Mouse (Mus musculus) myocyte (in vitro differentiated cells): Measurements from ENCODE around the gene Zfp688. TPM values are rescaled to one million over a fixed set of nuclear protein-coding genes. Genes with fewer than 3 reads are reported as not detected.
"Not testable (repeated sequence)": the region's sequence is repeated elsewhere in the genome, so short reads cannot be mapped to it uniquely, and the experiment has no call there.

Experiments
- H3K27me3 ChIP-seq: one replicate; pipeline ENCODE4 v1.6.1; 2011; ENCODE audit not compliant: control insufficient read depth, insufficient read depth, insufficient read length
- H3K36me3 ChIP-seq: one replicate; pipeline ENCODE4 v1.6.1; 2011; ENCODE audit not compliant: control insufficient read depth, insufficient read depth
- H3K4me2 ChIP-seq: one replicate; pipeline ENCODE4 v1.6.1; 2011; ENCODE audit warnings: low read depth, control low read depth
- H3K4me3 ChIP-seq: one replicate; pipeline ENCODE4 v1.5.1; 2011; ENCODE audit warnings: mild to moderate bottlenecking, control low read depth, moderate library complexity
- H3K79me2 ChIP-seq: one replicate; pipeline ENCODE4 v1.6.1; 2011; ENCODE audit not compliant: control insufficient read depth, insufficient read depth
- H3ac ChIP-seq: one replicate; pipeline ENCODE4 v1.6.1; 2011; ENCODE audit not compliant: control insufficient read depth, insufficient read length
- CEBPB ChIP-seq: IDR thresholded peaks from 2 replicates; pipeline ENCODE4 v1.6.1; 2011; ENCODE audit warnings: mild to moderate bottlenecking, moderate library complexity; ENCODE audit not compliant: poor library complexity, insufficient read depth, severe bottlenecking
- E2F4 ChIP-seq: IDR thresholded peaks from one replicate; pipeline ENCODE4 v1.6.1; 2011; ENCODE audit warnings: mild to moderate bottlenecking, control low read depth, moderate library complexity; ENCODE audit not compliant: insufficient read depth
- MAX ChIP-seq: IDR thresholded peaks from one replicate; pipeline ENCODE4 v1.6.1; 2011; ENCODE audit warnings: low read depth, mild to moderate bottlenecking, control low read depth
- MYOD1 ChIP-seq, 3 experiments: IDR thresholded peaks; one replicate each; pipeline ENCODE4 v1.6.1; 2011; ENCODE audit warnings: control low read depth in 2 of 3, low read depth in 2 of 3, mild to moderate bottlenecking in 2 of 3, moderate library complexity in 1 of 3; ENCODE audit not compliant: insufficient read length in 2 of 3, control insufficient read depth in 1 of 3
- MYOG ChIP-seq, 3 experiments: IDR thresholded peaks; one replicate each; pipeline ENCODE4 v1.6.1; 2011; ENCODE audit warnings: control low read depth in 2 of 3, low read depth in 2 of 3, mild to moderate bottlenecking in 2 of 3; ENCODE audit not compliant: insufficient read length in 2 of 3, control insufficient read depth in 1 of 3, insufficient read depth in 1 of 3
- POLR2A ChIP-seq: IDR thresholded peaks from one replicate; pipeline ENCODE4 v1.6.1; 2011; ENCODE audit warnings: low read depth, mild to moderate bottlenecking, control low read depth, moderate library complexity; ENCODE audit not compliant: insufficient read length
- POLR2AphosphoS2 ChIP-seq: IDR thresholded peaks from one replicate; pipeline ENCODE4 v1.6.1; 2011; ENCODE audit warnings: low read depth, control low read depth; ENCODE audit not compliant: insufficient read length
- REST ChIP-seq: IDR thresholded peaks from one replicate; pipeline ENCODE4 v1.6.1; 2011; ENCODE audit warnings: mild to moderate bottlenecking, control low read depth, moderate library complexity; ENCODE audit not compliant: insufficient read depth, insufficient read length
- SRF ChIP-seq: IDR thresholded peaks from one replicate; pipeline ENCODE4 v1.6.1; 2011; ENCODE audit warnings: low read depth; ENCODE audit not compliant: control insufficient read depth, insufficient read length
- TCF12 ChIP-seq: IDR thresholded peaks from one replicate; pipeline ENCODE4 v1.6.1; 2011; ENCODE audit warnings: mild to moderate bottlenecking, control low read depth; ENCODE audit not compliant: poor library complexity, insufficient read depth, severe bottlenecking
- TCF3 ChIP-seq: IDR thresholded peaks from one replicate; pipeline ENCODE4 v1.6.1; 2011; ENCODE audit warnings: low read depth, control low read depth; ENCODE audit not compliant: insufficient read length
- USF1 ChIP-seq: IDR thresholded peaks from one replicate; pipeline ENCODE4 v1.6.1; 2011; ENCODE audit warnings: low read depth, mild to moderate bottlenecking, control low read depth, moderate library complexity
- polyA plus RNA-seq: library from polyadenylated mRNA; unstranded; fragments of >200 nt; fragmentation: generic; extraction: Trizol; gene quantifications from one replicate; pipeline ENCODE4 v1.2.1, GENCODE M21; 2012; ENCODE audit warnings: missing spikeins

Gene Zfp688
- polyA plus RNA-seq, 1 experiment: 11.6 TPM

GRCm38 (mm10) chr7:127466606-127467005 lies 44.7 kb upstream of the Zfp688 start:
- H3K27me3 ChIP-seq: no peaks in the 10 kb centered on the region
- peaks cover 7% of the 10 kb centered on the region for H3K36me3 ChIP-seq
- H3K4me2 ChIP-seq: no peak overlapping the region
- no peak overlapping the region for H3K4me3 ChIP-seq
- no peak overlapping the region for H3ac ChIP-seq
- H3K79me2 ChIP-seq: peaks cover 26% of the 10 kb centered on the region
- no peak for TF ChIP-seq MYOD1 (IDR thresholded peaks at IDR 0.05; ENCODE audit: control insufficient read depth in 1 of 3, insufficient read length in 2 of 3, low read depth in 2 of 3)
- TF ChIP-seq USF1: no peak
- no peak for TF ChIP-seq SRF
- no peak for TF ChIP-seq TCF3
- TF ChIP-seq CEBPB: no peak
- no peak for TF ChIP-seq TCF12
- no peak for TF ChIP-seq E2F4
- TF ChIP-seq POLR2AphosphoS2: no peak

GRCm38 (mm10) chr7:127465670-127466069 lies 43.8 kb upstream of the Zfp688 start:
- H3K4me2 ChIP-seq, H3ac ChIP-seq, H3K4me3 ChIP-seq, H3K36me3 ChIP-seq, H3K27me3 ChIP-seq: not testable (repeated sequence)
- H3K79me2 ChIP-seq: peaks cover 26% of the 10 kb centered on the region

GRCm38 (mm10) chr7:127465191-127465590 lies 43.3 kb upstream of the Zfp688 start:
- Histone ChIP-seq H3K27me3 (no peaks in the 10 kb centered on the region), H3K36me3 (peaks cover 7% of the 10 kb centered on the region), H3K4me3 (no peak overlapping the region), H3K79me2 (peaks cover 26% of the 10 kb centered on the region), H3K4me2 (no peak overlapping the region), H3ac (no peak overlapping the region)
- TF ChIP-seq E2F4: no peak
- no peak for TF ChIP-seq POLR2A
- no peak for TF ChIP-seq TCF12
- TF ChIP-seq MAX: no peak
- TF ChIP-seq TCF3: no peak
- no peak for TF ChIP-seq CEBPB
- TF ChIP-seq SRF: no peak
- TF ChIP-seq USF1: no peak
- TF ChIP-seq POLR2AphosphoS2: no peak
- TF ChIP-seq MYOG (IDR thresholded peaks at IDR 0.05; ENCODE audit: control insufficient read depth in 1 of 3, insufficient read depth in 1 of 3, insufficient read length in 2 of 3, low read depth in 2 of 3): no peak
- no peak for TF ChIP-seq MYOD1 (IDR thresholded peaks at IDR 0.05; ENCODE audit: control insufficient read depth in 1 of 3, insufficient read length in 2 of 3, low read depth in 2 of 3)

GRCm38 (mm10) chr7:127459311-127459710 lies 37.4 kb upstream of the Zfp688 start, which contains the start of gene Prr14:
Gene Prr14 (plus strand): TSS chr7:127459611.
- H3K36me3 ChIP-seq, H3K27me3 ChIP-seq, H3ac ChIP-seq, H3K4me3 ChIP-seq, H3K4me2 ChIP-seq: not testable (repeated sequence)
- peaks cover 11% of the 10 kb centered on the region for H3K79me2 ChIP-seq

- not testable (repeated sequence) for H3K4me2 ChIP-seq, H3K4me3 ChIP-seq, H3ac ChIP-seq, H3K36me3 ChIP-seq, H3K27me3 ChIP-seq
- peaks cover 11% of the 10 kb centered on the region for H3K79me2 ChIP-seq
These were observed 36.7 kb upstream of the Zfp688 start for GRCm38 (mm10) chr7:127458371-127459122.

- peaks cover 22% of the 10 kb centered on the region for H3K36me3 ChIP-seq
These were observed 33.0 kb upstream of the Zfp688 start for GRCm38 (mm10) chr7:127454905-127455304.

More at GRCm38 (mm10) chr7:127454905-127455304, 33.0 kb upstream of the Zfp688 start:
- Histone ChIP-seq H3K79me2 (peaks cover 38% of the 10 kb centered on the region), H3ac (no peak overlapping the region), H3K4me3 (no peak overlapping the region), H3K27me3 (no peaks in the 10 kb centered on the region), H3K4me2 (no peak overlapping the region)
- TF ChIP-seq SRF (no peak), REST (peak; percentile 85)
